Mouse (Mus musculus): ENCODE data around the gene Cherp. TPM values are rescaled to one million over a fixed set of nuclear protein-coding genes. Genes with fewer than 3 reads are reported as not detected.

The Cherp gene
- polyA plus RNA-seq, 1 experiment = 56.9 TPM

- H3ac ChIP-seq (ENCODE audit: control insufficient read depth, insufficient read length, low read depth) = peak overlapping the region; percentile 86
- peaks cover 51% of the 10 kb centered on the region for H3K79me3 ChIP-seq (ENCODE audit: low read depth)
- TF ChIP-seq MYOD1 (IDR thresholded peaks at IDR 0.05; ENCODE audit: control insufficient read depth, insufficient read length, low read depth) (no peak), MAX (IDR thresholded peaks at IDR 0.05) (no peak), FOSL1 (IDR thresholded peaks at IDR 0.05; ENCODE audit: insufficient read depth, low read length, poor library complexity, severe bottlenecking) (no peak), MYOG (IDR thresholded peaks at IDR 0.05; ENCODE audit: control insufficient read depth, extremely low read depth, insufficient read length) (no peak), CEBPB (IDR thresholded peaks at IDR 0.05; ENCODE audit: low read depth) (no peak), CTCF (IDR thresholded peaks at IDR 0.05; ENCODE audit: control insufficient read depth, insufficient read depth, insufficient read length) (no peak), USF1 (IDR thresholded peaks at IDR 0.05; ENCODE audit: low read depth) (no peak)
- peaks cover 51% of the 10 kb centered on the region for H3K79me2 ChIP-seq (ENCODE audit: control insufficient read depth, insufficient read depth)
- H3K4me3 ChIP-seq (ENCODE audit: insufficient read depth, poor library complexity, severe bottlenecking) = peak overlapping the region; percentile 56
- peaks cover 7% of the 10 kb centered on the region for H3K36me3 ChIP-seq (ENCODE audit: control insufficient read depth, insufficient read depth)
- H3K27me3 ChIP-seq (ENCODE audit: control insufficient read depth, insufficient read depth, insufficient read length) = no peaks in the 10 kb centered on the region
These were observed 54.3 kb downstream of the Cherp start for GRCm38 (mm10) chr8:72420571-72421361.

GRCm38 (mm10) chr8:72418073-72418472 lies 57.0 kb downstream of the Cherp start:
- H3K4me3 ChIP-seq (ENCODE audit: insufficient read depth, poor library complexity, severe bottlenecking) = no peak overlapping the region

GRCm38 (mm10) chr8:72415252-72415651 lies 59.8 kb downstream of the Cherp start:
- no peak overlapping the region for H3K4me3 ChIP-seq (ENCODE audit: insufficient read depth, poor library complexity, severe bottlenecking)
- no peak overlapping the region for H3ac ChIP-seq (ENCODE audit: control insufficient read depth, insufficient read length, low read depth)
- peaks cover 97% of the 10 kb centered on the region for H3K79me3 ChIP-seq (ENCODE audit: low read depth)
- H3K27me3 ChIP-seq (ENCODE audit: control insufficient read depth, insufficient read depth, insufficient read length) = no peaks in the 10 kb centered on the region
- H3K79me2 ChIP-seq (ENCODE audit: control insufficient read depth, insufficient read depth) = peaks cover 100% of the 10 kb centered on the region
- peaks cover 13% of the 10 kb centered on the region for H3K36me3 ChIP-seq (ENCODE audit: control insufficient read depth, insufficient read depth)
- TF ChIP-seq MAX (IDR thresholded peaks at IDR 0.05) (no peak), USF1 (IDR thresholded peaks at IDR 0.05; ENCODE audit: low read depth) (no peak), MYOG (IDR thresholded peaks at IDR 0.05; ENCODE audit: control insufficient read depth, extremely low read depth, insufficient read length) (no peak), MYOD1 (IDR thresholded peaks at IDR 0.05; ENCODE audit: control insufficient read depth, insufficient read length, low read depth) (no peak), CTCF (IDR thresholded peaks at IDR 0.05; ENCODE audit: control insufficient read depth, insufficient read depth, insufficient read length) (no peak), FOSL1 (IDR thresholded peaks at IDR 0.05; ENCODE audit: insufficient read depth, low read length, poor library complexity, severe bottlenecking) (no peak), CEBPB (IDR thresholded peaks at IDR 0.05; ENCODE audit: low read depth) (no peak)

More at GRCm38 (mm10) chr8:72418073-72418472, 57.0 kb downstream of the Cherp start:
- H3K79me3 ChIP-seq (ENCODE audit: low read depth) = peaks cover 77% of the 10 kb centered on the region
- TF ChIP-seq USF1 (IDR thresholded peaks at IDR 0.05; ENCODE audit: low read depth) (no peak), MAX (IDR thresholded peaks at IDR 0.05) (no peak), MYOG (IDR thresholded peaks at IDR 0.05; ENCODE audit: control insufficient read depth, extremely low read depth, insufficient read length) (no peak), CTCF (IDR thresholded peaks at IDR 0.05; ENCODE audit: control insufficient read depth, insufficient read depth, insufficient read length) (no peak), FOSL1 (IDR thresholded peaks at IDR 0.05; ENCODE audit: insufficient read depth, low read length, poor library complexity, severe bottlenecking) (no peak), CEBPB (IDR thresholded peaks at IDR 0.05; ENCODE audit: low read depth) (no peak), MYOD1 (IDR thresholded peaks at IDR 0.05; ENCODE audit: control insufficient read depth, insufficient read length, low read depth) (no peak)
- H3ac ChIP-seq (ENCODE audit: control insufficient read depth, insufficient read length, low read depth) = no peak overlapping the region
- peaks cover 78% of the 10 kb centered on the region for H3K79me2 ChIP-seq (ENCODE audit: control insufficient read depth, insufficient read depth)
- H3K36me3 ChIP-seq (ENCODE audit: control insufficient read depth, insufficient read depth) = peaks cover 13% of the 10 kb centered on the region
- H3K27me3 ChIP-seq (ENCODE audit: control insufficient read depth, insufficient read depth, insufficient read length) = no peaks in the 10 kb centered on the region

GRCm38 (mm10) chr8:72413839-72414238 lies 61.2 kb downstream of the Cherp start:
- TF ChIP-seq CTCF (IDR thresholded peaks at IDR 0.05; ENCODE audit: control insufficient read depth, insufficient read depth, insufficient read length) = no peak
- no peak for TF ChIP-seq MYOD1 (IDR thresholded peaks at IDR 0.05; ENCODE audit: control insufficient read depth, insufficient read length, low read depth)
- TF ChIP-seq CEBPB (IDR thresholded peaks at IDR 0.05; ENCODE audit: low read depth) = no peak
- no peak for TF ChIP-seq USF1 (IDR thresholded peaks at IDR 0.05; ENCODE audit: low read depth)
- TF ChIP-seq MYOG (IDR thresholded peaks at IDR 0.05; ENCODE audit: control insufficient read depth, extremely low read depth, insufficient read length) = no peak
- TF ChIP-seq MAX (IDR thresholded peaks at IDR 0.05) = no peak
- no peak for TF ChIP-seq FOSL1 (IDR thresholded peaks at IDR 0.05; ENCODE audit: insufficient read depth, low read length, poor library complexity, severe bottlenecking)
- H3K4me3 ChIP-seq (ENCODE audit: insufficient read depth, poor library complexity, severe bottlenecking) = no peak overlapping the region
- peaks cover 100% of the 10 kb centered on the region for H3K79me2 ChIP-seq (ENCODE audit: control insufficient read depth, insufficient read depth)
- H3K79me3 ChIP-seq (ENCODE audit: low read depth) = peaks cover 93% of the 10 kb centered on the region
- peaks cover 9% of the 10 kb centered on the region for H3K36me3 ChIP-seq (ENCODE audit: control insufficient read depth, insufficient read depth)
- no peak overlapping the region for H3ac ChIP-seq (ENCODE audit: control insufficient read depth, insufficient read length, low read depth)
- no peaks in the 10 kb centered on the region for H3K27me3 ChIP-seq (ENCODE audit: control insufficient read depth, insufficient read depth, insufficient read length)

Small RNAs within 50 kb of the gene (microRNA-seq; reads per million reads assigned to microRNA genes)
- 1.6 reads per million, percentile 36 among the genes with 10 or more reads in this experiment for gene Mir7068 (ENCODE audit: borderline microRNAs expressed)

Other genes with a start within 250 kb of the Cherp start
- 77.7 TPM for gene Ap1m1, start 235.2 kb downstream of the Cherp start, polyA plus RNA-seq (2012; fragmentation: generic; extraction: Trizol)
- 107 TPM for gene Gm10282, start 170.0 kb downstream of the Cherp start, polyA plus RNA-seq (2012; fragmentation: generic; extraction: Trizol)
- 9.9 TPM for gene Klf2, start 156.2 kb downstream of the Cherp start, polyA plus RNA-seq (2012; fragmentation: generic; extraction: Trizol)
- gene Eps15l1, start 53.8 kb downstream of the Cherp start, polyA plus RNA-seq (2012; fragmentation: generic; extraction: Trizol) = 29.4 TPM
- gene Calr3, start 31.4 kb downstream of the Cherp start, polyA plus RNA-seq (2012; fragmentation: generic; extraction: Trizol) = 1.6 TPM
- 5.9 TPM for gene 1700030K09Rik, start 31.3 kb downstream of the Cherp start, polyA plus RNA-seq (2012; fragmentation: generic; extraction: Trizol)
- 27.5 TPM for gene Slc35e1, start 17.4 kb upstream of the Cherp start, polyA plus RNA-seq (2012; fragmentation: generic; extraction: Trizol)
- gene Med26, start 73.0 kb upstream of the Cherp start, polyA plus RNA-seq (2012; fragmentation: generic; extraction: Trizol) = 7.8 TPM
- gene Smim7, start 95.9 kb upstream of the Cherp start, polyA plus RNA-seq (2012; fragmentation: generic; extraction: Trizol) = 57.9 TPM
- gene Tmem38a, start 96.8 kb upstream of the Cherp start, polyA plus RNA-seq (2012; fragmentation: generic; extraction: Trizol) = 16.5 TPM
- 0.05 TPM for gene Nwd1, start 171.5 kb upstream of the Cherp start, polyA plus RNA-seq (2012; fragmentation: generic; extraction: Trizol)
- 140 TPM for gene Sin3b, start 248.1 kb upstream of the Cherp start, polyA plus RNA-seq (2012; fragmentation: generic; extraction: Trizol)